In genomic region chr10:85936280-85936965, GRCm38 (mm10) we compare ENCODE assay signal across 35 mouse cellular contexts. TPM values are rescaled to one million over a fixed set of nuclear protein-coding genes. Genes with fewer than 3 reads are reported as not detected.
"Had no signal": no experiment of that assay in that cellular context is flagged by ENCODE, and none has a peak within 500 bp of the region (broad histone marks: within the 10 kb centered on the region; RNA-seq: fewer than 3 reads in every experiment).

No protein-coding gene starts in this region.

- H3K9ac ChIP-seq: heart, embryonic 13.5 days; heart, embryonic 15.5 days; hindbrain, embryonic 13.5 days; hindbrain, embryonic 15.5 days; kidney, embryonic 15.5 days; limb, embryonic 13.5 days; limb, embryonic 15.5 days; liver, embryonic 12.5 days; liver, embryonic 14.5 days had no signal

- H3K4me2 ChIP-seq: heart, embryonic 11.5 days; heart, embryonic 13.5 days; heart, embryonic 15.5 days; hindbrain, embryonic 13.5 days; hindbrain, embryonic 15.5 days; kidney, embryonic 15.5 days; limb, embryonic 13.5 days; limb, embryonic 15.5 days; liver, embryonic 12.5 days had no signal

- H3K27ac ChIP-seq: heart, adult 2 months; heart, embryonic 13.5 days; heart, embryonic 15.5 days; hindbrain, embryonic 13.5 days; hindbrain, embryonic 15.5 days; hindbrain, postnatal 0 days; kidney, embryonic 15.5 days; kidney, postnatal 0 days; layer of hippocampus, adult 2 months; limb, embryonic 13.5 days; limb, embryonic 15.5 days; liver, embryonic 12.5 days; liver, embryonic 14.5 days had no signal

- H3K4me1 ChIP-seq: heart, embryonic 13.5 days; heart, embryonic 15.5 days; hindbrain, embryonic 13.5 days; hindbrain, embryonic 15.5 days; kidney, embryonic 15.5 days; limb, embryonic 15.5 days; liver, embryonic 12.5 days had no signal

- DNase-seq: gastrocnemius, postnatal 14 days; gastrocnemius, postnatal 36 days; heart, adult 11 months; heart, adult 2 months; heart, postnatal 14 days; heart, postnatal 36 days; kidney, adult 11 months; kidney, adult 2 months; kidney, adult 9 months; kidney, postnatal 14 days; kidney, postnatal 36 days; layer of hippocampus, adult 9-11 months; layer of hippocampus, postnatal 36 days; left cerebral cortex, postnatal 4 days had no signal

- H3K4me3 ChIP-seq: heart, adult 2 months; heart, embryonic 13.5 days; heart, embryonic 15.5 days; hindbrain, embryonic 13.5 days; hindbrain, embryonic 15.5 days; kidney, embryonic 15.5 days; layer of hippocampus, adult 2 months; limb, embryonic 13.5 days; limb, embryonic 15.5 days; liver, embryonic 12.5 days had no signal

- ATAC-seq: hindbrain, postnatal 0 days; liver, embryonic 12.5 days had no signal

- H3K27me3 ChIP-seq: heart, embryonic 13.5 days; heart, embryonic 15.5 days; hindbrain, embryonic 13.5 days; hindbrain, embryonic 15.5 days; kidney, embryonic 15.5 days; limb, embryonic 13.5 days; limb, embryonic 15.5 days; liver, embryonic 12.5 days had no signal

- H3K9me3 ChIP-seq: heart, embryonic 15.5 days; hindbrain, embryonic 13.5 days; hindbrain, embryonic 15.5 days; kidney, embryonic 15.5 days; liver, embryonic 12.5 days had no signal

RNA-seq across cellular contexts. Expression of gene Ascl4, which starts 8.9 kb away (rescaled TPM):
- total RNA-seq: gastrocnemius, adult 18-20 months; gastrocnemius, adult 8-10 months; gastrocnemius, postnatal 14 days; gastrocnemius, postnatal 36 days; heart, adult 2 months; heart, postnatal 14 days; heart, postnatal 36 days; hematopoietic stem cell, adult 5-6 weeks; left cerebral cortex, postnatal 25 days; left cerebral cortex, postnatal 4 days; liver, adult 2 months had no signal
- polyA plus RNA-seq: heart, adult 2 months; heart, embryonic 11.5 days; heart, embryonic 15.5 days; heart, postnatal 0 days; intestine, embryonic 14.5 days; liver, embryonic 12.5 days; liver, embryonic 14.5 days; liver, embryonic 16.5 days had no signal
